Mouse (Mus musculus): ENCODE measurements around the gene I830077J02Rik. TPM values are rescaled to one million over a fixed set of nuclear protein-coding genes. Genes with fewer than 3 reads are reported as not detected.
"Not testable (repeated sequence)": the region's sequence is repeated elsewhere in the genome, so short reads cannot be mapped to it uniquely, and the experiment has no call there.

The I830077J02Rik gene
- polyA plus RNA-seq, 1 experiment from 2014 or later: 1.5 TPM

- no peak for ATAC-seq (ENCODE audit: insufficient number of reproducible peaks, insufficient read depth, low FRiP score, low read depth)
- 78% methylated on average over 2 of the region's 2 CpGs for WGBS
- Histone ChIP-seq H3K4me3 (ENCODE audit: control insufficient read depth in 1 of 2, insufficient read depth in 1 of 2, low read depth in 1 of 2, low read length in 2 of 2) (no peak overlapping the region), H3K4me2 (ENCODE audit: low read length) (no peak overlapping the region), H3K9ac (ENCODE audit: low read length) (no peak overlapping the region), H3K9me3 (ENCODE audit: control insufficient read depth, low read length) (no peaks in the 10 kb centered on the region), H3K36me3 (ENCODE audit: control insufficient read depth, insufficient read depth, low read length) (no peaks in the 10 kb centered on the region), H3K27ac (replicated peaks in 1 of 2; ENCODE audit: control insufficient read depth in 1 of 2, insufficient read depth in 1 of 2, low read depth in 2 of 2, low read length in 2 of 2) (no peak overlapping the region), H3K27me3 (ENCODE audit: control insufficient read depth, insufficient read depth, low read length) (no peaks in the 10 kb centered on the region), H3K4me1 (ENCODE audit: control insufficient read depth in 2 of 2, insufficient read depth in 2 of 2, low read length in 2 of 2) (peaks cover 2 to 8% of the 10 kb centered on the region in 2 experiments; a peak in 3 of 4 replicates)
Measured at GRCm38 (mm10) chr3:105931095-105931494, 1.4 kb downstream of the I830077J02Rik start.

- no peak for ATAC-seq (ENCODE audit: insufficient number of reproducible peaks, insufficient read depth, low FRiP score, low read depth)
- Histone ChIP-seq H3K9ac (ENCODE audit: low read length) (no peak overlapping the region), H3K27ac (replicated peaks in 1 of 2; ENCODE audit: control insufficient read depth in 1 of 2, insufficient read depth in 1 of 2, low read depth in 2 of 2, low read length in 2 of 2) (no peak overlapping the region), H3K4me3 (ENCODE audit: control insufficient read depth in 1 of 2, insufficient read depth in 1 of 2, low read depth in 1 of 2, low read length in 2 of 2) (no peak overlapping the region), H3K27me3 (ENCODE audit: control insufficient read depth, insufficient read depth, low read length) (no peaks in the 10 kb centered on the region), H3K36me3 (ENCODE audit: control insufficient read depth, insufficient read depth, low read length) (no peaks in the 10 kb centered on the region), H3K4me1 (ENCODE audit: control insufficient read depth in 2 of 2, insufficient read depth in 2 of 2, low read length in 2 of 2) (peaks cover 2% of the 10 kb centered on the region in 2 experiments; a peak in 3 of 4 replicates), H3K4me2 (ENCODE audit: low read length) (no peak overlapping the region), H3K9me3 (ENCODE audit: control insufficient read depth, low read length) (no peaks in the 10 kb centered on the region)
- 69% methylated on average over 7 of the region's 7 CpGs for WGBS
Measured at GRCm38 (mm10) chr3:105929821-105930220, 2.6 kb downstream of the I830077J02Rik start.

- Histone ChIP-seq H3K4me1 (ENCODE audit: control insufficient read depth in 2 of 2, insufficient read depth in 2 of 2, low read length in 2 of 2) (no peaks in the 10 kb centered on the region), H3K36me3 (ENCODE audit: control insufficient read depth, insufficient read depth, low read length) (no peaks in the 10 kb centered on the region), H3K9ac (ENCODE audit: low read length) (no peak overlapping the region), H3K9me3 (ENCODE audit: control insufficient read depth, low read length) (no peaks in the 10 kb centered on the region), H3K4me3 (ENCODE audit: control insufficient read depth in 1 of 2, insufficient read depth in 1 of 2, low read depth in 1 of 2, low read length in 2 of 2) (no peak overlapping the region), H3K27ac (replicated peaks in 1 of 2; ENCODE audit: control insufficient read depth in 1 of 2, insufficient read depth in 1 of 2, low read depth in 2 of 2, low read length in 2 of 2) (no peak overlapping the region), H3K4me2 (ENCODE audit: low read length) (no peak overlapping the region), H3K27me3 (ENCODE audit: control insufficient read depth, insufficient read depth, low read length) (no peaks in the 10 kb centered on the region)
- WGBS: 76% methylated on average over 6 of the region's 6 CpGs
- no peak for ATAC-seq (ENCODE audit: insufficient number of reproducible peaks, insufficient read depth, low FRiP score, low read depth)
Measured at GRCm38 (mm10) chr3:105928781-105929180, 3.7 kb downstream of the I830077J02Rik start.

- no peak overlapping the region for H3K4me3 ChIP-seq (ENCODE audit: control insufficient read depth in 1 of 2, insufficient read depth in 1 of 2, low read depth in 1 of 2, low read length in 2 of 2)
- no peaks in the 10 kb centered on the region for H3K36me3 ChIP-seq (ENCODE audit: control insufficient read depth, insufficient read depth, low read length)
- no peaks in the 10 kb centered on the region for H3K27me3 ChIP-seq (ENCODE audit: control insufficient read depth, insufficient read depth, low read length)
- no peaks in the 10 kb centered on the region for H3K4me1 ChIP-seq (ENCODE audit: control insufficient read depth in 2 of 2, insufficient read depth in 2 of 2, low read length in 2 of 2)
- H3K9me3 ChIP-seq (ENCODE audit: control insufficient read depth, low read length): no peaks in the 10 kb centered on the region
- no peak overlapping the region for H3K4me2 ChIP-seq (ENCODE audit: low read length)
- no peak overlapping the region for H3K27ac ChIP-seq (replicated peaks in 1 of 2; ENCODE audit: control insufficient read depth in 1 of 2, insufficient read depth in 1 of 2, low read depth in 2 of 2, low read length in 2 of 2)
- H3K9ac ChIP-seq (ENCODE audit: low read length): no peak overlapping the region
- no peak for ATAC-seq (ENCODE audit: insufficient number of reproducible peaks, insufficient read depth, low FRiP score, low read depth)
- 84% methylated on average over 3 of the region's 3 CpGs for WGBS
Measured at GRCm38 (mm10) chr3:105928195-105928569, 4.3 kb downstream of the I830077J02Rik start.

- ATAC-seq (ENCODE audit: insufficient number of reproducible peaks, insufficient read depth, low FRiP score, low read depth): no peak
- 80% methylated on average over 7 of the region's 7 CpGs for WGBS
- H3K9ac ChIP-seq (ENCODE audit: low read length): no peak overlapping the region
- H3K4me1 ChIP-seq (ENCODE audit: control insufficient read depth in 2 of 2, insufficient read depth in 2 of 2, low read length in 2 of 2): no peaks in the 10 kb centered on the region
- H3K36me3 ChIP-seq (ENCODE audit: control insufficient read depth, insufficient read depth, low read length): no peaks in the 10 kb centered on the region
- no peaks in the 10 kb centered on the region for H3K27me3 ChIP-seq (ENCODE audit: control insufficient read depth, insufficient read depth, low read length)
- H3K27ac ChIP-seq (replicated peaks in 1 of 2; ENCODE audit: control insufficient read depth in 1 of 2, insufficient read depth in 1 of 2, low read depth in 2 of 2, low read length in 2 of 2): no peak overlapping the region
- H3K4me3 ChIP-seq (ENCODE audit: control insufficient read depth in 1 of 2, insufficient read depth in 1 of 2, low read depth in 1 of 2, low read length in 2 of 2): no peak overlapping the region
- no peaks in the 10 kb centered on the region for H3K9me3 ChIP-seq (ENCODE audit: control insufficient read depth, low read length)
- no peak overlapping the region for H3K4me2 ChIP-seq (ENCODE audit: low read length)
Measured at GRCm38 (mm10) chr3:105927561-105928194, 4.8 kb downstream of the I830077J02Rik start.

- Histone ChIP-seq H3K9ac (ENCODE audit: low read length) (no peak overlapping the region), H3K27me3 (ENCODE audit: control insufficient read depth, insufficient read depth, low read length) (no peaks in the 10 kb centered on the region)
Measured at GRCm38 (mm10) chr3:105924616-105925015, 7.8 kb downstream of the I830077J02Rik start.

GRCm38 (mm10) chr3:105921959-105922358 lies 10.5 kb downstream of the I830077J02Rik start:
- H3K4me3 ChIP-seq (ENCODE audit: control insufficient read depth in 1 of 2, insufficient read depth in 1 of 2, low read depth in 1 of 2, low read length in 2 of 2): no peak overlapping the region
- no peak for ATAC-seq (ENCODE audit: insufficient number of reproducible peaks, insufficient read depth, low FRiP score, low read depth)
- H3K36me3 ChIP-seq (ENCODE audit: control insufficient read depth, insufficient read depth, low read length): no peaks in the 10 kb centered on the region
- 78% methylated on average over 2 of the region's 2 CpGs for WGBS
- H3K9me3 ChIP-seq (ENCODE audit: control insufficient read depth, low read length): no peaks in the 10 kb centered on the region
- no peaks in the 10 kb centered on the region for H3K4me1 ChIP-seq (ENCODE audit: control insufficient read depth in 2 of 2, insufficient read depth in 2 of 2, low read length in 2 of 2)
- H3K9ac ChIP-seq (ENCODE audit: low read length): no peak overlapping the region
- no peaks in the 10 kb centered on the region for H3K27me3 ChIP-seq (ENCODE audit: control insufficient read depth, insufficient read depth, low read length)
- H3K27ac ChIP-seq (replicated peaks in 1 of 2; ENCODE audit: control insufficient read depth in 1 of 2, insufficient read depth in 1 of 2, low read depth in 2 of 2, low read length in 2 of 2): no peak overlapping the region
- H3K4me2 ChIP-seq (ENCODE audit: low read length): no peak overlapping the region

More at GRCm38 (mm10) chr3:105924616-105925015, 7.8 kb downstream of the I830077J02Rik start:
- Histone ChIP-seq H3K4me3 (ENCODE audit: control insufficient read depth in 1 of 2, insufficient read depth in 1 of 2, low read depth in 1 of 2, low read length in 2 of 2) (no peak overlapping the region), H3K36me3 (ENCODE audit: control insufficient read depth, insufficient read depth, low read length) (no peaks in the 10 kb centered on the region), H3K27ac (replicated peaks in 1 of 2; ENCODE audit: control insufficient read depth in 1 of 2, insufficient read depth in 1 of 2, low read depth in 2 of 2, low read length in 2 of 2) (no peak overlapping the region), H3K4me2 (ENCODE audit: low read length) (no peak overlapping the region), H3K4me1 (ENCODE audit: control insufficient read depth in 2 of 2, insufficient read depth in 2 of 2, low read length in 2 of 2) (no peaks in the 10 kb centered on the region), H3K9me3 (ENCODE audit: control insufficient read depth, low read length) (no peaks in the 10 kb centered on the region)
- ATAC-seq (ENCODE audit: insufficient number of reproducible peaks, insufficient read depth, low FRiP score, low read depth): no peak
- 70% methylated on average over 9 of the region's 9 CpGs for WGBS

- H3K9ac ChIP-seq (ENCODE audit: low read length); H3K36me3 ChIP-seq (ENCODE audit: control insufficient read depth, insufficient read depth, low read length); H3K27ac ChIP-seq (replicated peaks in 1 of 2; ENCODE audit: control insufficient read depth in 1 of 2, insufficient read depth in 1 of 2, low read depth in 2 of 2, low read length in 2 of 2); ATAC-seq (ENCODE audit: insufficient number of reproducible peaks, insufficient read depth, low FRiP score, low read depth); H3K4me3 ChIP-seq (ENCODE audit: control insufficient read depth in 1 of 2, insufficient read depth in 1 of 2, low read depth in 1 of 2, low read length in 2 of 2); H3K4me2 ChIP-seq (ENCODE audit: low read length); H3K4me1 ChIP-seq (ENCODE audit: control insufficient read depth in 2 of 2, insufficient read depth in 2 of 2, low read length in 2 of 2); H3K27me3 ChIP-seq (ENCODE audit: control insufficient read depth, insufficient read depth, low read length); H3K9me3 ChIP-seq (ENCODE audit: control insufficient read depth, low read length): not testable (repeated sequence)
Measured at GRCm38 (mm10) chr3:105920743-105921142, 11.7 kb downstream of the I830077J02Rik start.
